Mouse (Mus musculus) lung, embryonic 15.5 days (tissue): ENCODE results near the gene Slc7a8. TPM values are rescaled to one million over a fixed set of nuclear protein-coding genes. Genes with fewer than 3 reads are reported as not detected.

Source experiments
- ATAC-seq: fragments of 200-750 bp; cut with Nextera tagmentation; 2 replicates; pipeline ENCODE4 v1.8.0; 2017; ENCODE audit warnings: moderate number of reproducible peaks, borderline replicate concordance; ENCODE audit not compliant: low FRiP score, low TSS enrichment; ENCODE audit errors: extremely low read depth
- H3K27ac ChIP-seq: fragments of 300-500 bp; sonication (generic); 2 replicates; pipeline ENCODE4 v1.5.1; 2015; ENCODE audit warnings: moderate library complexity, mild to moderate bottlenecking, inconsistent platforms
- H3K27me3 ChIP-seq: fragments of 300-500 bp; sonication (generic); 2 replicates; pipeline ENCODE4 v1.6.1; 2015; ENCODE audit warnings: inconsistent platforms
- H3K36me3 ChIP-seq: fragments of 300-500 bp; sonication (generic); 2 replicates; pipeline ENCODE4 v1.6.1; 2015; ENCODE audit warnings: inconsistent platforms
- H3K4me1 ChIP-seq: fragments of 300-500 bp; sonication (generic); 2 replicates; pipeline ENCODE4 v1.6.1; 2015; ENCODE audit warnings: inconsistent platforms
- H3K4me2 ChIP-seq: fragments of 300-500 bp; sonication (generic); 2 replicates; pipeline ENCODE4 v1.6.1; 2015; ENCODE audit warnings: inconsistent platforms, mild to moderate bottlenecking, moderate library complexity
- H3K4me3 ChIP-seq: fragments of 300-500 bp; sonication (generic); 2 replicates; pipeline ENCODE4 v1.5.1; 2015; ENCODE audit warnings: mild to moderate bottlenecking, inconsistent platforms
- H3K9ac ChIP-seq: fragments of 300-500 bp; sonication (generic); 2 replicates; pipeline ENCODE4 v1.6.1; 2015; ENCODE audit warnings: inconsistent platforms
- H3K9me3 ChIP-seq: fragments of 300-500 bp; sonication (generic); 2 replicates; pipeline ENCODE4 v1.6.1; 2016; ENCODE audit warnings: inconsistent platforms
- WGBS: fragments of 180-500 bp; shearing (Covaris S2); methylation state at CpG from one replicate; pipeline ENCODE4 v1.1.7; 2015; 5-methylcytosine and 5-hydroxymethylcytosine counted together
- polyA plus RNA-seq: library from polyadenylated mRNA; unstranded; fragments of >200 nt; fragmentation: Nextera tagmentation; extraction: Ambion mirVana; gene quantifications from 2 replicates; pipeline ENCODE4 v1.2.1, GENCODE M21; 2015

Slc7a8 gene
- polyA plus RNA-seq, 1 experiment from 2014 or later = 1.8 TPM

GRCm38 (mm10) chr14:54749238-54749637 lies 32.5 kb downstream of the Slc7a8 start:
- Histone ChIP-seq H3K4me2 (no peak overlapping the region), H3K27ac (no peak overlapping the region), H3K4me3 (no peak overlapping the region), H3K27me3 (no peaks in the 10 kb centered on the region), H3K4me1 (peaks cover 5% of the 10 kb centered on the region), H3K36me3 (no peaks in the 10 kb centered on the region), H3K9ac (no peak overlapping the region), H3K9me3 (no peaks in the 10 kb centered on the region)
- WGBS = 64% methylated on average over 4 of the region's 4 CpGs
- ATAC-seq = no peak

- Histone ChIP-seq H3K27ac (no peak overlapping the region), H3K9ac (no peak overlapping the region), H3K9me3 (no peaks in the 10 kb centered on the region), H3K4me3 (no peak overlapping the region), H3K4me1 (no peaks in the 10 kb centered on the region), H3K36me3 (no peaks in the 10 kb centered on the region), H3K4me2 (no peak overlapping the region), H3K27me3 (no peaks in the 10 kb centered on the region)
- WGBS = 60% methylated on average over 16 of the region's 16 CpGs
- no peak for ATAC-seq
Measured at GRCm38 (mm10) chr14:54747942-54748917, 33.5 kb downstream of the Slc7a8 start.

GRCm38 (mm10) chr14:54746038-54746437 lies 35.7 kb downstream of the Slc7a8 start:
- WGBS = 80% methylated on average over 9 of the region's 9 CpGs
- Histone ChIP-seq H3K9ac (no peak overlapping the region), H3K27ac (no peak overlapping the region), H3K4me2 (no peak overlapping the region), H3K4me3 (no peak overlapping the region), H3K27me3 (no peaks in the 10 kb centered on the region), H3K9me3 (no peaks in the 10 kb centered on the region), H3K36me3 (no peaks in the 10 kb centered on the region), H3K4me1 (no peaks in the 10 kb centered on the region)
- no peak for ATAC-seq

GRCm38 (mm10) chr14:54744473-54744872 lies 37.3 kb downstream of the Slc7a8 start:
- H3K9me3 ChIP-seq = no peaks in the 10 kb centered on the region
- no peak overlapping the region for H3K9ac ChIP-seq
- no peak overlapping the region for H3K4me2 ChIP-seq
- ATAC-seq = no peak
- H3K27me3 ChIP-seq = no peaks in the 10 kb centered on the region
- H3K4me1 ChIP-seq = no peaks in the 10 kb centered on the region
- no peak overlapping the region for H3K27ac ChIP-seq
- 46% methylated on average over 8 of the region's 8 CpGs for WGBS
- no peak overlapping the region for H3K4me3 ChIP-seq
- no peaks in the 10 kb centered on the region for H3K36me3 ChIP-seq

GRCm38 (mm10) chr14:54742375-54742774 lies 39.4 kb downstream of the Slc7a8 start:
- Histone ChIP-seq H3K36me3 (no peaks in the 10 kb centered on the region), H3K9me3 (no peaks in the 10 kb centered on the region), H3K27ac (no peak overlapping the region), H3K27me3 (no peaks in the 10 kb centered on the region), H3K4me2 (no peak overlapping the region), H3K4me3 (no peak overlapping the region), H3K4me1 (no peaks in the 10 kb centered on the region), H3K9ac (no peak overlapping the region)
- WGBS = 69% methylated on average over 2 of the region's 2 CpGs
- no peak for ATAC-seq

GRCm38 (mm10) chr14:54741721-54742120 lies 40.0 kb downstream of the Slc7a8 start:
- no peak for ATAC-seq
- Histone ChIP-seq H3K27ac (no peak overlapping the region), H3K4me1 (no peaks in the 10 kb centered on the region), H3K4me2 (no peak overlapping the region), H3K9ac (no peak overlapping the region), H3K27me3 (no peaks in the 10 kb centered on the region), H3K36me3 (no peaks in the 10 kb centered on the region), H3K9me3 (no peaks in the 10 kb centered on the region), H3K4me3 (no peak overlapping the region)
- 76% methylated on average over 6 of the region's 6 CpGs for WGBS

GRCm38 (mm10) chr14:54737634-54738033 lies 44.1 kb downstream of the Slc7a8 start:
- no peaks in the 10 kb centered on the region for H3K9me3 ChIP-seq
- no peaks in the 10 kb centered on the region for H3K36me3 ChIP-seq
- no peaks in the 10 kb centered on the region for H3K4me1 ChIP-seq
- no peak overlapping the region for H3K9ac ChIP-seq
- H3K4me2 ChIP-seq = no peak overlapping the region
- H3K27ac ChIP-seq = no peak overlapping the region
- H3K27me3 ChIP-seq = no peaks in the 10 kb centered on the region
- ATAC-seq = no peak
- no peak overlapping the region for H3K4me3 ChIP-seq
- WGBS = 87% methylated on average over 10 of the region's 10 CpGs

GRCm38 (mm10) chr14:54736555-54737552 lies 44.9 kb downstream of the Slc7a8 start:
- H3K9me3 ChIP-seq = no peaks in the 10 kb centered on the region
- H3K27me3 ChIP-seq = no peaks in the 10 kb centered on the region
- ATAC-seq = no peak
- H3K4me2 ChIP-seq = no peak overlapping the region
- H3K36me3 ChIP-seq = no peaks in the 10 kb centered on the region
- 67% methylated on average over 14 of the region's 14 CpGs for WGBS
- no peak overlapping the region for H3K4me3 ChIP-seq
- no peak overlapping the region for H3K27ac ChIP-seq
- no peak overlapping the region for H3K9ac ChIP-seq
- no peaks in the 10 kb centered on the region for H3K4me1 ChIP-seq

GRCm38 (mm10) chr14:54735221-54735620 lies 46.5 kb downstream of the Slc7a8 start:
- no peak overlapping the region for H3K27ac ChIP-seq
- WGBS = 56% methylated on average over 4 of the region's 4 CpGs
- H3K9me3 ChIP-seq = no peaks in the 10 kb centered on the region
- no peaks in the 10 kb centered on the region for H3K36me3 ChIP-seq
- no peak overlapping the region for H3K9ac ChIP-seq
- no peak overlapping the region for H3K4me3 ChIP-seq
- H3K4me1 ChIP-seq = no peaks in the 10 kb centered on the region
- no peak for ATAC-seq
- no peak overlapping the region for H3K4me2 ChIP-seq
- H3K27me3 ChIP-seq = no peaks in the 10 kb centered on the region

- ATAC-seq = no peak
- Histone ChIP-seq H3K9me3 (no peaks in the 10 kb centered on the region), H3K4me3 (no peak overlapping the region), H3K9ac (no peak overlapping the region), H3K4me1 (no peaks in the 10 kb centered on the region), H3K27ac (no peak overlapping the region), H3K4me2 (no peak overlapping the region), H3K27me3 (no peaks in the 10 kb centered on the region), H3K36me3 (no peaks in the 10 kb centered on the region)
- WGBS = 60% methylated on average over 4 of the region's 4 CpGs
Measured at GRCm38 (mm10) chr14:54734004-54734403, 47.7 kb downstream of the Slc7a8 start.

GRCm38 (mm10) chr14:54732206-54732605 lies 49.5 kb downstream of the Slc7a8 start:
- Histone ChIP-seq H3K4me2 (no peak overlapping the region), H3K4me3 (no peak overlapping the region), H3K4me1 (no peaks in the 10 kb centered on the region), H3K27ac (no peak overlapping the region), H3K9ac (no peak overlapping the region), H3K27me3 (no peaks in the 10 kb centered on the region), H3K36me3 (no peaks in the 10 kb centered on the region), H3K9me3 (no peaks in the 10 kb centered on the region)
- ATAC-seq = no peak
- 80% methylated on average over 8 of the region's 8 CpGs for WGBS

- WGBS = 70% methylated on average over 6 of the region's 6 CpGs
- H3K27me3 ChIP-seq = no peaks in the 10 kb centered on the region
- H3K4me2 ChIP-seq = no peak overlapping the region
- ATAC-seq = no peak
- H3K4me1 ChIP-seq = no peaks in the 10 kb centered on the region
- no peaks in the 10 kb centered on the region for H3K36me3 ChIP-seq
- no peak overlapping the region for H3K27ac ChIP-seq
- no peak overlapping the region for H3K4me3 ChIP-seq
- H3K9me3 ChIP-seq = no peaks in the 10 kb centered on the region
- H3K9ac ChIP-seq = no peak overlapping the region
Measured at GRCm38 (mm10) chr14:54730305-54730704, 51.4 kb downstream of the Slc7a8 start.
